Mouse (Mus musculus) heart, postnatal 0 days (tissue): ENCODE measurements at regions not wholly inside any gene's neighbourhood (a gene's known extent, or its start where the extent isn't known, plus 50 kb on each side); places are given as distances from the start of the nearest gene placed in this dataset.

Experiments used
- ATAC-seq: fragments of 200-750 bp; cut with Nextera tagmentation; 2 replicates; pipeline ENCODE4 v1.8.0; 2017; ENCODE audit warnings: low read depth, moderate number of reproducible peaks, moderate library complexity; ENCODE audit not compliant: insufficient read depth
- DNase-seq: peaks from one replicate; pipeline ENCODE4 v3.0.0-alpha.2; 2016; ENCODE audit warnings: low spot score
- H3K27ac ChIP-seq: fragments of 300-500 bp; sonication (generic); 2 replicates; pipeline ENCODE4 v1.5.1; 2014; ENCODE audit warnings: low read depth, mild to moderate bottlenecking
- H3K27me3 ChIP-seq: fragments of 300-500 bp; sonication (generic); 2 replicates; pipeline ENCODE4 v1.6.1; 2014; ENCODE audit warnings: low read length, mixed read lengths; ENCODE audit not compliant: control insufficient read depth, insufficient read depth
- H3K36me3 ChIP-seq: fragments of 300-500 bp; sonication (generic); replicated peaks from 2 replicates; pipeline ENCODE4 v1.6.1; 2014; ENCODE audit warnings: low read length, mixed read lengths; ENCODE audit not compliant: control insufficient read depth, insufficient read depth
- H3K4me1 ChIP-seq: fragments of 300-500 bp; sonication (generic); 2 replicates; pipeline ENCODE4 v1.6.1; 2014; ENCODE audit warnings: antibody characterized with exemption; ENCODE audit not compliant: control insufficient read depth, insufficient read depth
- H3K4me2 ChIP-seq: fragments of 300-500 bp; sonication (generic); 2 replicates; pipeline ENCODE4 v1.6.1; 2014; ENCODE audit warnings: low read depth, mild to moderate bottlenecking, low read length, moderate library complexity
- H3K4me3 ChIP-seq: fragments of 300-500 bp; sonication (generic); 2 replicates; pipeline ENCODE4 v1.5.1; 2014; ENCODE audit warnings: low read depth, low read length
- H3K9ac ChIP-seq: fragments of 300-500 bp; sonication (generic); replicated peaks from 2 replicates; pipeline ENCODE4 v1.6.1; 2014; ENCODE audit warnings: low read depth, low read length, mixed read lengths
- H3K9me3 ChIP-seq: fragments of 300-500 bp; sonication (generic); replicated peaks from 2 replicates; pipeline ENCODE4 v1.6.1; 2016; ENCODE audit warnings: low read length; ENCODE audit not compliant: control insufficient read depth
- CTCF ChIP-seq: IDR thresholded peaks from 2 replicates; pipeline ENCODE4 v1.5.1; 2016; ENCODE audit warnings: antibody characterized with exemption, control low read depth, low read depth
- EP300 ChIP-seq: IDR thresholded peaks from 2 replicates; pipeline ENCODE4 v1.6.1; 2016; ENCODE audit warnings: antibody characterized with exemption, low read depth
- WGBS: fragments of 180-500 bp; shearing (Covaris S2); extraction: QIAGEN DNeasy Blood & Tissue Kit; methylation state at CpG from one replicate; pipeline ENCODE4 v1.1.7; 2014; 5-methylcytosine and 5-hydroxymethylcytosine counted together

DNA sequence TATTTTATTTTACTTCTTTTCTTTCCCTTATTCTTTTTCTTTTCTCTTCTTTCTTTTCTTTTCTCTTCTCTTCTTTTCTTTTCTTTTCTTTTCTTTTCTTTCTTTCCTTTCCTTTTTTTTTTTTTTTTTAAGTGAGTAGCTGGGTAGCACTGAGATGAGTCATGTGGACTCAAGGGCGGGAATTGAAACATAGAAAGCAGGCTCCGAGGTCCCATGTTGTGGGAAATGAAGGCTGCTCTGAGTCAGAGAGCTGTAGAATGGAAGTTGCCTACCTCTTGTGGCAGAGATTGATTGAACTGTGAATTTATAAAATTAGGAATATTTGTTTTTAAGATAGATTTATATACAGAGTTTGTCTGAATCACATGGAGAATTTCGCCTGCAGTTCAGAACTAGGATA is 655.6 kb upstream of the Gje1 start:
- H3K4me3 ChIP-seq, result no peak overlapping the region
- DNase-seq (no peak), ATAC-seq (no peak)
- no peaks in the 10 kb centered on the region for H3K9me3 ChIP-seq
- H3K27ac ChIP-seq, result no peak overlapping the region
- H3K4me1 ChIP-seq, result no peaks in the 10 kb centered on the region
- H3K4me2 ChIP-seq, result no peak overlapping the region
- WGBS, result 70% methylated on average over 3 of the region's 3 CpGs
- no peak for TF ChIP-seq EP300
- TF ChIP-seq CTCF, result no peak
- no peak overlapping the region for H3K9ac ChIP-seq
- H3K27me3 ChIP-seq, result no peaks in the 10 kb centered on the region
- H3K36me3 ChIP-seq, result no peaks in the 10 kb centered on the region
